Mouse (Mus musculus) MEL (cell line): ENCODE data around the gene Dennd4b.
A peak's percentile ranks its signal among the peaks of the same experiment; 100 is the strongest.

ENCODE experiments used
- CTCF ChIP-seq, 3 experiments: IDR thresholded peaks in 2 of 3; conservative IDR thresholded peaks in 1 of 3; 2 replicates each; pipeline ENCODE4 v1.5.1; 2011 to 2012; ENCODE audit warnings: low read length in 3 of 3, low read depth in 2 of 3, mild to moderate bottlenecking in 2 of 3, improper control_type of control experiment in 1 of 3, inconsistent platforms in 1 of 3, mixed read lengths in 1 of 3, moderate library complexity in 1 of 3; ENCODE audit not compliant: control insufficient read depth in 1 of 3, insufficient read depth in 1 of 3, poor library complexity in 1 of 3, severe bottlenecking in 1 of 3
- E2F4 ChIP-seq: IDR thresholded peaks from 2 replicates; pipeline ENCODE4 v1.6.1; 2011; ENCODE audit warnings: low read depth, low read length, improper control_type of control experiment, borderline replicate concordance
- EP300 ChIP-seq, 2 experiments: IDR thresholded peaks; 2 replicates each; pipeline ENCODE4 v1.6.1; 2011; ENCODE audit warnings: improper control_type of control experiment in 2 of 2, low read length in 2 of 2, low read depth in 1 of 2, mild to moderate bottlenecking in 1 of 2
- POLR2A ChIP-seq, 2 experiments: IDR thresholded peaks; 2 replicates each; pipeline ENCODE4 v1.6.1; 2011 to 2012; ENCODE audit warnings: low read length in 2 of 2, mild to moderate bottlenecking in 2 of 2, control low read depth in 1 of 2, improper control_type of control experiment in 1 of 2, low read depth in 1 of 2, moderate library complexity in 1 of 2; ENCODE audit not compliant: control insufficient read depth in 1 of 2, insufficient read depth in 1 of 2, poor library complexity in 1 of 2

DNA sequence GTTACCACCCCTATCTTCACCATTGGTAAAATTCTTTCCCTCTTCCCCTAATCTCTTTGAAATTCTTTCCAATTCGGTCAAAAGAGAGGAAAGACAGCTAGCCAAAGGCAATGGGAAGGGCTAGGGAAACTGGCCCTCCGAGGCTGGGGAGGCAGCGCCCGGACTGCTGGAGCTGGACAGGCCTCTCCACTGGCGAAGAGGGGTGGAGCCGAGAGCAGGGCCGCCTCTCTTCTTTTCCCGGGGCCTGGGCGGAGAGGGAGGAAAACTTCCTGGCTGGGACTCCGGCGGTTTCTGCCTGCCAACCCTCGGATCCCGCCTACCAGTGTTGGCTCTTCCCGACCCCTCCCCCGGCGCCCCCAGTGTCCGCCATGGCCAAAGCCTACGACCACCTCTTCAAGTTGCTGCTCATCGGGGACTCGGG is 44.4 kb upstream of the Dennd4b start:
- TF ChIP-seq CTCF (IDR thresholded peaks at IDR 0.05 in 2 of 3, conservative IDR thresholded peaks at IDR 0.05 in 1 of 3; ENCODE audit: control insufficient read depth in 1 of 3, insufficient read depth in 1 of 3, low read depth in 2 of 3, low read length in 3 of 3, poor library complexity in 1 of 3, severe bottlenecking in 1 of 3) (no peak; a peak in 1 of 6 replicates), POLR2A (IDR thresholded peaks at IDR 0.05; ENCODE audit: control insufficient read depth in 1 of 2, insufficient read depth in 1 of 2, low read depth in 1 of 2, low read length in 2 of 2, poor library complexity in 1 of 2) (no peak), EP300 (IDR thresholded peaks at IDR 0.05; ENCODE audit: low read depth in 1 of 2, low read length in 2 of 2) (0 out of 4 replicates have a peak, but pooled peaks of 1 of the 2 experiments have one; percentile 0), E2F4 (no peak)
